Comparison of ENCODE assay signal across 17 mouse cellular contexts in the genomic region with DNA sequence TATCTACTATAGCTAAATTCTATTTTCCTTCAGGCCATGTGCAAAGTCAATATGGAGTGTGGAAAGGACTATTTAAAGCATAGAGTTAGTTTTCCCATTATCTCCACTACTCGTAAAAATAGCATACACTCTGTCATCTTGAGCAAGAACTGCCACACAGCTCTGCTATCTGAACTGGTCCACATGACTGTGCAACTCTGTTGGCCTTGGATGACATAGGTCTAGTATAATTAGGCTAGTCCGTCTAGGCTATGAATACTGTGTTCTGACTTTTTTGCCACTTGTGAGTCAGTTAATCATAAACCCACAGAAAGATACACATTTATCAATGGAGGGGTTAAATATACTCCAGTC. TPM values are rescaled to one million over a fixed set of nuclear protein-coding genes. Genes with fewer than 3 reads are reported as not detected.
DNase-seq lines count a peak whose midpoint lies in the region; ATAC-seq and TF ChIP-seq lines count a peak whose summit lies in the region.
"Had no signal": no experiment of that assay in that cellular context is flagged by ENCODE, and none has a peak within 500 bp of the region (broad histone marks: within the 10 kb centered on the region; RNA-seq: fewer than 3 reads in every experiment).

No protein-coding gene starts in this region.

- H3K4me1 ChIP-seq in MEL (ENCODE audit: control insufficient read depth in 1 of 2, insufficient read depth in 2 of 2, low read length in 2 of 2) = peaks cover 0 to 4% of the 10 kb centered on the region in 2 experiments; a peak in 3 of 4 replicates
- H3K4me1 ChIP-seq in heart, embryonic 13.5 days = peaks cover 22% of the 10 kb centered on the region
- H3K4me1 ChIP-seq in liver, embryonic 13.5 days (replicated peaks) = no peaks in the 10 kb centered on the region
- H3K4me1 ChIP-seq: neural tube, embryonic 12.5 days had no signal

- no peaks in the 10 kb centered on the region for H3K79me2 ChIP-seq in MEL (ENCODE audit: control insufficient read depth, insufficient read depth, low read length, poor library complexity)

- no peak overlapping the region for H3K9ac ChIP-seq in MEL (ENCODE audit: control insufficient read depth, low read depth, low read length, poor library complexity, severe bottlenecking)
- H3K9ac ChIP-seq in heart, embryonic 13.5 days = no peak overlapping the region
- H3K9ac ChIP-seq in liver, embryonic 13.5 days = no peak overlapping the region
- H3K9ac ChIP-seq: liver, embryonic 14.5 days; neural tube, embryonic 12.5 days had no signal

- ATAC-seq in frontal cortex, adult (ENCODE audit: low TSS enrichment) = peak; percentile 70
- ATAC-seq in heart, embryonic 13.5 days (ENCODE audit: extremely low read depth, insufficient number of reproducible peaks, low FRiP score, low TSS enrichment) = peak; percentile 47; the same call in 1 of the 2 replicates
- ATAC-seq in liver, embryonic 13.5 days (ENCODE audit: low read depth) = peak; percentile 48; the same call in 1 of the 2 replicates

- no peak for TF ChIP-seq POLR2A in MEL (IDR thresholded peaks at IDR 0.05; ENCODE audit: control insufficient read depth in 1 of 2, insufficient read depth in 1 of 2, low read depth in 1 of 2, low read length in 2 of 2, poor library complexity in 1 of 2)

- H3K27ac ChIP-seq in MEL (ENCODE audit: control insufficient read depth, low read depth, low read length) = no peak overlapping the region
- H3K27ac ChIP-seq in heart, embryonic 13.5 days (replicated peaks) = peak overlapping the region; percentile 89
- no peak overlapping the region for H3K27ac ChIP-seq in liver, embryonic 13.5 days
- H3K27ac ChIP-seq: left cerebral cortex, adult 2 months; liver, embryonic 14.5 days; neural tube, embryonic 12.5 days had no signal

- whole genome bisulfite sequencing in heart, embryonic 13.5 days = 24% methylated on average over 2 of the region's 2 CpGs
- 23% methylated on average over 2 of the region's 2 CpGs for WGBS in liver, embryonic 13.5 days (ENCODE audit: insufficient replicate concordance)

- no peaks in the 10 kb centered on the region for H3K36me3 ChIP-seq in MEL (ENCODE audit: control insufficient read depth in 1 of 2, insufficient read depth in 2 of 2, low read length in 2 of 2)
- no peaks in the 10 kb centered on the region for H3K36me3 ChIP-seq in heart, embryonic 13.5 days
- no peaks in the 10 kb centered on the region for H3K36me3 ChIP-seq in liver, embryonic 13.5 days
- H3K36me3 ChIP-seq: neural tube, embryonic 12.5 days had no signal

- DNase-seq in frontal cortex, postnatal 10 days (ENCODE audit: low spot score in 2 of 2) = no peak
- peak; percentile 57 for DNase-seq in MEL (ENCODE audit: low read depth, low spot score)
- no peak for DNase-seq in liver, embryonic 13.5 days
- no peak for DNase-seq in lung, postnatal 14 days
- DNase-seq in right cerebral cortex, postnatal 10 days (ENCODE audit: low spot score in 2 of 2) = no peak
- DNase-seq in lung, postnatal 10 days = no peak
- DNase-seq: cerebellum, adult 11-12 months; embryo, embryonic 11 days; gastrocnemius, postnatal 25 days; kidney, postnatal 25 days; midbrain, embryonic 14.5 days had no signal

- no peak overlapping the region for H3K4me3 ChIP-seq in MEL (ENCODE audit: control insufficient read depth in 1 of 2, insufficient read depth in 1 of 2, low read depth in 2 of 2, low read length in 2 of 2)
- no peak overlapping the region for H3K4me3 ChIP-seq in heart, embryonic 13.5 days
- H3K4me3 ChIP-seq in liver, embryonic 13.5 days (replicated peaks) = no peak overlapping the region
- H3K4me3 ChIP-seq: erythroblast, embryonic 14.5 days; left cerebral cortex, adult 2 months; neural tube, embryonic 12.5 days had no signal

- TF ChIP-seq RAD21 in MEL (IDR thresholded peaks at IDR 0.05; ENCODE audit: low read depth, low read length) = no peak

- H3K27me3 ChIP-seq in MEL (ENCODE audit: control insufficient read depth in 1 of 2, insufficient read depth in 2 of 2, low read length in 2 of 2) = no peaks in the 10 kb centered on the region
- H3K27me3 ChIP-seq in heart, embryonic 13.5 days (replicated peaks) = peaks cover 3% of the 10 kb centered on the region
- H3K27me3 ChIP-seq in liver, embryonic 13.5 days = peaks cover 7% of the 10 kb centered on the region
- H3K27me3 ChIP-seq: neural tube, embryonic 12.5 days had no signal

- peak overlapping the region; percentile 30; the same call in 1 of the 2 replicates for H3K4me2 ChIP-seq in heart, embryonic 13.5 days
- no peak overlapping the region for H3K4me2 ChIP-seq in liver, embryonic 13.5 days
- H3K4me2 ChIP-seq: neural tube, embryonic 12.5 days had no signal

- H3K9me3 ChIP-seq in MEL (replicated peaks; ENCODE audit: insufficient read depth, low read length) = no peaks in the 10 kb centered on the region
- H3K9me3 ChIP-seq in heart, embryonic 13.5 days = no peaks in the 10 kb centered on the region
- no peaks in the 10 kb centered on the region for H3K9me3 ChIP-seq in liver, embryonic 13.5 days (replicated peaks)
- H3K9me3 ChIP-seq: neural tube, embryonic 12.5 days had no signal

- TF ChIP-seq EP300 in MEL (IDR thresholded peaks at IDR 0.05; ENCODE audit: low read depth in 1 of 2, low read length in 2 of 2) = peak; percentile 45 to 57; a peak in 3 of 4 replicates

- TF ChIP-seq CTCF in MEL (IDR thresholded peaks at IDR 0.05 in 2 of 3, conservative IDR thresholded peaks at IDR 0.05 in 1 of 3; ENCODE audit: control insufficient read depth in 1 of 3, insufficient read depth in 1 of 3, low read depth in 2 of 3, low read length in 3 of 3, poor library complexity in 1 of 3, severe bottlenecking in 1 of 3) = no peak

TF ChIP-seq in MEL, 35 proteins besides CTCF, POLR2A, EP300 and RAD21 (continues in another document):
- TF ChIP-seq SMC3 (IDR thresholded peaks at IDR 0.05; ENCODE audit: low read depth, low read length) (no peak), MYC (IDR thresholded peaks at IDR 0.05; ENCODE audit: low read depth, low read length) (no peak), RCOR1 (IDR thresholded peaks at IDR 0.05; ENCODE audit: low read depth, low read length) (no peak), BHLHE40 (IDR thresholded peaks at IDR 0.05; ENCODE audit: borderline replicate concordance, low read depth, low read length) (no peak), ZC3H11A (IDR thresholded peaks at IDR 0.05; ENCODE audit: low read depth, low read length) (no peak), E2F4 (IDR thresholded peaks at IDR 0.05; ENCODE audit: borderline replicate concordance, low read depth, low read length) (no peak), MAX (IDR thresholded peaks at IDR 0.05; ENCODE audit: low read length) (no peak), ZNF384 (IDR thresholded peaks at IDR 0.05; ENCODE audit: low read depth, low read length) (no peak), POLR2AphosphoS2 (IDR thresholded peaks at IDR 0.05; ENCODE audit: low read length) (no peak), ZMIZ1 (IDR thresholded peaks at IDR 0.05; ENCODE audit: low read depth, low read length) (no peak), MEF2A (IDR thresholded peaks at IDR 0.05; ENCODE audit: extremely low read depth, insufficient replicate concordance, low read depth, low read length, poor library complexity, severe bottlenecking) (peak; percentile 40; the same call in 1 of the 2 replicates), POLR2AphosphoS5 (IDR thresholded peaks at IDR 0.05; ENCODE audit: borderline replicate concordance, low read depth, low read length) (no peak), USF2 (IDR thresholded peaks at IDR 0.05; ENCODE audit: borderline replicate concordance in 1 of 2, insufficient read depth in 1 of 2, low read depth in 1 of 2, low read length in 2 of 2) (no peak), MAZ (IDR thresholded peaks at IDR 0.05; ENCODE audit: low read depth, low read length) (no peak), NELFE (IDR thresholded peaks at IDR 0.05; ENCODE audit: low read depth, low read length) (no peak), GATA1 (IDR thresholded peaks at IDR 0.05; ENCODE audit: low read depth, low read length) (0 out of 2 replicates have a peak, but pooled peaks have one; percentile 19), UBTF (IDR thresholded peaks at IDR 0.05; ENCODE audit: borderline replicate concordance, insufficient read depth, low read depth, low read length) (no peak), GABPA (IDR thresholded peaks at IDR 0.05; ENCODE audit: low read depth, low read length) (no peak), ETS1 (IDR thresholded peaks at IDR 0.05; ENCODE audit: low read depth, low read length) (peak; percentile 76), SIN3A (IDR thresholded peaks at IDR 0.05; ENCODE audit: low read length) (0 out of 2 replicates have a peak, but pooled peaks have one; percentile 35), ELF1 (IDR thresholded peaks at IDR 0.05; ENCODE audit: low read depth, low read length) (no peak), USF1 (IDR thresholded peaks at IDR 0.05; ENCODE audit: low read depth, low read length) (peak; percentile 40; the same call in 1 of the 2 replicates), TAL1 (IDR thresholded peaks at IDR 0.05; ENCODE audit: low read length) (no peak), CHD1 (IDR thresholded peaks at IDR 0.05; ENCODE audit: low read depth, low read length) (no peak), TBP (IDR thresholded peaks at IDR 0.05; ENCODE audit: low read depth, low read length) (no peak), TCF12 (IDR thresholded peaks at IDR 0.05; ENCODE audit: low read depth, low read length) (peak; percentile 19; the same call in 1 of the 2 replicates), MXI1 (IDR thresholded peaks at IDR 0.05; ENCODE audit: low read depth, low read length) (no peak), MYB (IDR thresholded peaks at IDR 0.05; ENCODE audit: low read depth, low read length) (no peak), KAT2A (conservative IDR thresholded peaks at IDR 0.05; ENCODE audit: low read depth, low read length) (no peak), NRF1 (IDR thresholded peaks at IDR 0.05; ENCODE audit: insufficient read depth, low read depth, low read length, poor library complexity, severe bottlenecking) (no peak)

RNA-seq across cellular contexts. Expression of a gene that starts 14.1 kb away (rescaled TPM):
- total RNA-seq in MEL (2012; rRNA removed) = 44.8 and 57.4 TPM in 2 replicates
- 10 to 100 TPM in 1 of 2 experiments, not detected in 1; 61.1 TPM for polyA plus RNA-seq in MEL (2012; ENCODE audit: insufficient read depth in 1 of 2, insufficient read length in 2 of 2, low read depth in 1 of 2, low replicate concordance in 2 of 2, missing spikeins in 1 of 2)
- polyA plus RNA-seq in heart, embryonic 13.5 days (2015; fragmentation: Nextera tagmentation; extraction: Ambion mirVana) = 15.1 and 17.2 TPM in 2 replicates
- 3.9 and 5.2 TPM in 2 replicates for polyA plus RNA-seq in liver, embryonic 13.5 days (2015; fragmentation: Nextera tagmentation; extraction: Ambion mirVana)
- polyA plus RNA-seq: erythroblast, embryonic 14.5 days had no signal

RNA-seq across cellular contexts. Expression of a gene that starts 31.7 kb away (rescaled TPM):
- total RNA-seq in MEL (2012; rRNA removed) = 18.8 and 18.9 TPM in 2 replicates
- 10 to 100 TPM; 29.9 to 42.9 TPM for polyA plus RNA-seq in MEL (2012; ENCODE audit: insufficient read depth in 1 of 2, insufficient read length in 2 of 2, low read depth in 1 of 2, low replicate concordance in 2 of 2, missing spikeins in 1 of 2)
- 17.0 and 18.1 TPM in 2 replicates for polyA plus RNA-seq in heart, embryonic 13.5 days (2015; fragmentation: Nextera tagmentation; extraction: Ambion mirVana)
- 4.6 and 7.0 TPM in 2 replicates for polyA plus RNA-seq in liver, embryonic 13.5 days (2015; fragmentation: Nextera tagmentation; extraction: Ambion mirVana)
